Mouse (Mus musculus) embryonic fibroblast, embryonic 13.5 days (primary cell): ENCODE data around the gene Ces1f. TPM values are rescaled to one million over a fixed set of nuclear protein-coding genes. Genes with fewer than 3 reads are reported as not detected.
"Not testable (repeated sequence)": the region's sequence is repeated elsewhere in the genome, so short reads cannot be mapped to it uniquely, and the experiment has no call there.

Source experiments
- H3K27ac ChIP-seq: 2 replicates; pipeline ENCODE4 v1.5.1; 2012; ENCODE audit warnings: low read length, control low read depth, inconsistent platforms; ENCODE audit not compliant: insufficient read depth
- H3K4me1 ChIP-seq: 2 replicates; pipeline ENCODE4 v1.6.1; 2011; ENCODE audit warnings: low read length; ENCODE audit not compliant: control insufficient read depth, insufficient read depth
- H3K4me3 ChIP-seq: 2 replicates; pipeline ENCODE4 v1.5.1; 2011; ENCODE audit warnings: mild to moderate bottlenecking, control low read depth, low read length; ENCODE audit not compliant: insufficient read depth
- CTCF ChIP-seq: IDR thresholded peaks from 2 replicates; pipeline ENCODE4 v1.5.1; 2011; ENCODE audit warnings: mild to moderate bottlenecking, control low read depth, low read length, moderate library complexity, borderline replicate concordance; ENCODE audit not compliant: insufficient read depth
- POLR2A ChIP-seq: IDR thresholded peaks from 2 replicates; pipeline ENCODE4 v1.6.1; 2011; ENCODE audit warnings: low read depth, mild to moderate bottlenecking, control low read depth, low read length, moderate library complexity
- polyA plus RNA-seq: library from polyadenylated mRNA; stranded (reverse); fragments of >200 nt; gene quantifications from 2 replicates; pipeline ENCODE4 v1.2.4, GENCODE M21; 2011; ENCODE audit warnings: low read depth; ENCODE audit not compliant: missing spikeins, insufficient read length

Ces1f gene
- polyA plus RNA-seq, 1 experiment, result not detected

GRCm38 (mm10) chr8:93252400-93252925 is 27.1 kb downstream of the Ces1f start:
- TF ChIP-seq CTCF (no peak), POLR2A (no peak)
- Histone ChIP-seq H3K4me1 (no peaks in the 10 kb centered on the region), H3K27ac (no peak overlapping the region), H3K4me3 (no peak overlapping the region)

DNA sequence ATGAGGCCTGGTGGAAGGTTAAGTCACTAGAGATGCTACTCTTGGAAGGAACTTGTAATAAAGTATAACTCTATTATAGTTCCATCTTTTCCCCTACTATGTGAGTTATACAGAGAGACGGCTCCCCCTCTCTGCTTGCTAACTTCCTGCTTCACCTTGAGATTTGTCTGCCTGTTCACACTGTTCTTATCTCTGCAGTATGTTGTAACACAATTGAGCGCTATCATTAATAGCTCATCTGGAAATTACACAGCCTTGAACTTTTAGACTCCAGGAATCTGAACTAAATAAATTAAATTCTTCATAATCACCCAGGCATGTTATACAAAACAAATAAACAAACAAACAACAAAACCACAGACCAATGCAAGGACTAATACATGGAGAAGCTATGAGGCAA is 33.5 kb downstream of the Ces1f start:
- H3K4me3 ChIP-seq, result no peak overlapping the region
- no peak overlapping the region for H3K27ac ChIP-seq
- no peak for TF ChIP-seq POLR2A
- no peak for TF ChIP-seq CTCF
- no peaks in the 10 kb centered on the region for H3K4me1 ChIP-seq

- Histone ChIP-seq H3K27ac (no peak overlapping the region), H3K4me3 (no peak overlapping the region), H3K4me1 (no peaks in the 10 kb centered on the region)
- TF ChIP-seq POLR2A (no peak), CTCF (no peak)
Observed at GRCm38 (mm10) chr8:93239884-93240283, 39.7 kb downstream of the Ces1f start.

DNA sequence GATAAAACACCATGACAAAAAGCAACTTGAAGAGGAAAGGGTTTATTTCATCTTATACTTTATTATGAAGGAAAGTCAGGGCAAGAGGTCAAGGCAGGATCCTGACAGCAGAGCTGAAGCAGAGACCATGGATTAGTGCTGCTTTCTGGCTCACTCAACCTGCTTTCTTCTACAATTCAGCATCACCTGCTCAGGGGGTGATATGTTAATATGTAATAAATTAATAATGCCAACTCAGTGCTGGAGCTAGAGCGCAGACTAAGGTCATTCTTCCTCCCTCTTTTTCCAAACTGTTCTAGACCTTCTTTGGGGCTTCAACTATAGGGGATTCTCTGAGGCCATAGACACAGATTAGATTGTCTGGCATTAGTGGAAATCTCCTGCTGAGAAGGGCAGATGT is 43.9 kb downstream of the Ces1f start:
- TF ChIP-seq CTCF, result no peak
- TF ChIP-seq POLR2A, result no peak
- H3K27ac ChIP-seq, result no peak overlapping the region
- no peaks in the 10 kb centered on the region for H3K4me1 ChIP-seq
- no peak overlapping the region for H3K4me3 ChIP-seq

DNA sequence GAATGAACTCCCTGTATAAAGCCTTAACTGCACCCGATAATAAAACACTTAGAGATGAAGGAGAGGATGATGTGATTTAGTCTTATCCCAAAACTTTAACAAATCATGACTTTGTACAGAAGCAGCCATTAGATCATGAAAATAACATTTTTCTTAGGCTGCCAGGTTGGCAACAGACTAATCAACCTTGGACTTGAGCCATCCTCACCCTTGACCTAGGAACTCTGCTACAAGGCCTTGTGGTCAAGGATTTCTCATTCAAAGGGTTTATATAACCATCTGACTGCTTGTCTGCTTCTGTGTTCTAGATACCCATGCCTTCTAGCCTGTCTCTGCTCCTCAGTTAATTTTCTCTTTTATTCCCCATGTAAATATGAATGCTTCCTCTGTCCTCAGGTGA is 44.8 kb downstream of the Ces1f start:
- no peak overlapping the region for H3K27ac ChIP-seq
- no peaks in the 10 kb centered on the region for H3K4me1 ChIP-seq
- no peak for TF ChIP-seq POLR2A
- no peak for TF ChIP-seq CTCF
- H3K4me3 ChIP-seq, result no peak overlapping the region

DNA sequence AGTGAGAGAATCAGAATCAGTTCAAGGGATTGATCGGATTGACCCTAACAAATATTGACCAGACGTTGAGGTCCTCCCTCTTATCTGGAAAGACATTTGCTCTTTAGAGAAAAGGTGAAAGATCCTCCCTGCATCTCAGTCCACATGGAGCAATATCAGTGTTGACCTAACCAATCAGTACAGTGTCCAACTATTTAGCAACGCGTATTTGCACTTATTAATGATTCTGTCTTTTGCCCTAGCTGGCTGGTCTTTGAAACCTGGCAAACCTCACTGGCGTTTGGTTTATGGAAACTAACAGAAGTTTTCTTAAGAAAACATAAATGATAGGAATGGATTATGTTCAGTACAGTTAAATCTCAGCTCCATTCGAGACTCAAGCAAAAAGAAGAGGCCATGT is 45.5 kb downstream of the Ces1f start:
- TF ChIP-seq CTCF (no peak), POLR2A (no peak)
- Histone ChIP-seq H3K4me1 (no peaks in the 10 kb centered on the region), H3K4me3 (no peak overlapping the region), H3K27ac (no peak overlapping the region)

- Histone ChIP-seq H3K27ac (no peak within 1 kb of the TSS), H3K4me3 (no peak within 1 kb of the TSS), H3K4me1 (no peaks in the 10 kb centered on the region)
- no peak for TF ChIP-seq POLR2A
- no peak for TF ChIP-seq CTCF
Observed at GRCm38 (mm10) chr8:93229446-93229845, 50.1 kb downstream of the Ces1f start, which contains the start of gene Ces1e. Ces1e (minus strand) TSS chr8:93229619.

DNA sequence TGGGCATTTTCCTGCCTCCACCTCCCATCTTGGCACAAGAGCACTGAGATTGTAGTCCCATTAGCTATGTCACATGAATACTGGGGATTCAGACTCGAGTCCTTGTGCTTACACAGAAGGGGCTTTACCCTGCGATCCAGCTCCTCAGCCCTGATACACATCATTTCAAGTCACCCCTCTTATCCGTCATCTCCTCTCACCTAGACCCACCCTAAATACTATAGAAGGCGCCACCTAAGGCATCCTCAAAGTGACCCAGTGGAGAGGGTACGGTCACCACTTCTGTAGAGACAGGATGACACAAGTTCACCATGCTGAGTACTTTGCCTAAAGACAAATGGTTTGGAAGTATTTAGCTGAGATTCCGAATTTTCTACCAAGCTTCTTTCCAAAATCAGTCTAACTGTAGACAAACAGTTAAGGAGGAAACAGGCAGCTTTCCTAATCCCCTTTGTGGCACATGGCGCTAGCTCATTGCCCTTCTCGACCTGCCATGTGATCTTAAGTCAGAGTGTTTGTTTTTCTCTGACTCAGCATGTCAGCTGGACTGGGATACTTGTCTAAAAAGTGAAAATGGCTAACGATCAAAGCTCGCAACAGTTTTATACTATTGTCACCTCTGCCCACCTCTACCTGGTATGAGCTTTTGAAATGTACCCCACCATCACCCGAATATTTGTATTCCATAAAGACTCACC is 50.7 kb downstream of the Ces1f start:
- Histone ChIP-seq H3K4me3 (no peak overlapping the region), H3K27ac (no peak overlapping the region), H3K4me1 (no peaks in the 10 kb centered on the region)
- TF ChIP-seq CTCF (no peak), POLR2A (no peak)

- not testable (repeated sequence) for H3K4me1 ChIP-seq, H3K4me3 ChIP-seq, H3K27ac ChIP-seq
Observed at GRCm38 (mm10) chr8:93226471-93226870, 53.1 kb downstream of the Ces1f start.

GRCm38 (mm10) chr8:93221896-93222295 is 57.7 kb downstream of the Ces1f start:
- TF ChIP-seq POLR2A (no peak), CTCF (no peak)
- Histone ChIP-seq H3K27ac (no peak overlapping the region), H3K4me1 (no peaks in the 10 kb centered on the region), H3K4me3 (no peak overlapping the region)
